Mouse (Mus musculus) liver, adult 2 months (tissue): Measurements from ENCODE around the gene Lsg1.

Source experiments
- CTCF ChIP-seq: fragments of 200-500 bp; IDR thresholded peaks from 2 replicates; pipeline ENCODE4 v1.5.1; 2011; ENCODE audit warnings: low read depth, low read length, control low read depth
- POLR2A ChIP-seq: fragments of 200-500 bp; IDR thresholded peaks from 2 replicates; pipeline ENCODE4 v1.6.1; 2011; ENCODE audit warnings: low read length, control low read depth; ENCODE audit not compliant: insufficient read depth; ENCODE audit errors: extremely low read depth

- TF ChIP-seq POLR2A (no peak), CTCF (no peak)
Observed at GRCm38 (mm10) chr16:30616281-30616680, 28.9 kb upstream of the Lsg1 start.
